Mouse (Mus musculus) hindbrain, embryonic 16.5 days (tissue): ENCODE results near the gene Dock2. TPM values are rescaled to one million over a fixed set of nuclear protein-coding genes. Genes with fewer than 3 reads are reported as not detected.

Experiments used
- ATAC-seq: fragments of 200-750 bp; cut with Nextera tagmentation; 2 replicates; pipeline ENCODE4 v1.8.0; 2017; ENCODE audit warnings: moderate TSS enrichment, moderate library complexity
- H3K27ac ChIP-seq: fragments of 300-500 bp; sonication (generic); 2 replicates; pipeline ENCODE4 v1.5.1; 2014; ENCODE audit warnings: low read depth, mild to moderate bottlenecking, control low read depth, low read length, moderate library complexity
- H3K27me3 ChIP-seq: fragments of 300-500 bp; sonication (generic); replicated peaks from 2 replicates; pipeline ENCODE4 v1.6.1; 2014; ENCODE audit warnings: low read length; ENCODE audit not compliant: control insufficient read depth, insufficient read depth
- H3K36me3 ChIP-seq: fragments of 300-500 bp; sonication (generic); 2 replicates; pipeline ENCODE4 v1.6.1; 2014; ENCODE audit warnings: mild to moderate bottlenecking, low read length, moderate library complexity, mixed read lengths; ENCODE audit not compliant: control insufficient read depth, insufficient read depth
- H3K4me1 ChIP-seq: fragments of 300-500 bp; sonication (generic); 2 replicates; pipeline ENCODE4 v1.6.1; 2014; ENCODE audit warnings: low read depth, low read length; ENCODE audit not compliant: control insufficient read depth, insufficient read depth
- H3K4me2 ChIP-seq: fragments of 300-500 bp; sonication (generic); 2 replicates; pipeline ENCODE4 v1.6.1; 2014; ENCODE audit warnings: mild to moderate bottlenecking, low read length, control low read depth, moderate library complexity
- H3K4me3 ChIP-seq: fragments of 300-500 bp; sonication (generic); 2 replicates; pipeline ENCODE4 v1.5.1; 2014; ENCODE audit warnings: mild to moderate bottlenecking, low read length, control low read depth, moderate library complexity
- H3K9ac ChIP-seq: fragments of 300-500 bp; sonication (generic); 2 replicates; pipeline ENCODE4 v1.6.1; 2014; ENCODE audit warnings: low read depth, mild to moderate bottlenecking, control low read depth, low read length, moderate library complexity
- H3K9me3 ChIP-seq: fragments of 300-500 bp; sonication (generic); 2 replicates; pipeline ENCODE4 v1.6.1; 2014; ENCODE audit warnings: mild to moderate bottlenecking, low read length, moderate library complexity; ENCODE audit not compliant: control insufficient read depth
- WGBS: fragments of 180-500 bp; shearing (Covaris S2); extraction: QIAGEN DNeasy Blood & Tissue Kit; methylation state at CpG from one replicate; pipeline ENCODE4 v1.1.7; 2014; 5-methylcytosine and 5-hydroxymethylcytosine counted together
- polyA plus RNA-seq: library from polyadenylated mRNA; unstranded; fragments of >200 nt; fragmentation: Nextera tagmentation; extraction: Ambion mirVana; gene quantifications from 2 replicates; pipeline ENCODE4 v1.2.1, GENCODE M21; 2015

Gene Dock2
- polyA plus RNA-seq, 1 experiment from 2014 or later = 0.55 TPM

DNA sequence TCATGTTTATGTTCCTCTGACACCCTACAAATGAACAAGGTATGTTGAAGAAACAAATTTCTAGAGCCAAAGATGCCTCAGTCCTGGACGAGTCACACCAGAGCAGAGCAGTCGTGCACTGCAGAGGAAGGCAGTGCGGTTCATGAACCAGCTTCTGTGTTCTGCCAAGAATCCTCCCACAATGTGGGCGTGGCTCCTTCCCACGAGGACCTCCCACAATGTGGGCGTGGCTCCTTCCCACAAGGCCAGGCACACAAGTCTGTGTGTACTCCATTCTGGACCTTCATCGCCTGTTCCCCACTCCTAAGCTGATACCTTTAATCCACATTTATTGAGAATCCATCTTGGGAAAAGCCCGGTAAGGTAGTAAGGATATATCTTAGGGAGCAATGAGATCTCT lies 8.2 kb upstream of the Dock2 start:
- no peak for ATAC-seq
- no peak overlapping the region for H3K4me2 ChIP-seq
- H3K27ac ChIP-seq = no peak overlapping the region
- H3K9ac ChIP-seq = no peak overlapping the region
- no peaks in the 10 kb centered on the region for H3K36me3 ChIP-seq
- no peak overlapping the region for H3K4me3 ChIP-seq
- H3K9me3 ChIP-seq = no peaks in the 10 kb centered on the region
- WGBS = 72% methylated on average over 8 of the region's 8 CpGs
- H3K27me3 ChIP-seq = no peaks in the 10 kb centered on the region
- H3K4me1 ChIP-seq = no peaks in the 10 kb centered on the region

DNA sequence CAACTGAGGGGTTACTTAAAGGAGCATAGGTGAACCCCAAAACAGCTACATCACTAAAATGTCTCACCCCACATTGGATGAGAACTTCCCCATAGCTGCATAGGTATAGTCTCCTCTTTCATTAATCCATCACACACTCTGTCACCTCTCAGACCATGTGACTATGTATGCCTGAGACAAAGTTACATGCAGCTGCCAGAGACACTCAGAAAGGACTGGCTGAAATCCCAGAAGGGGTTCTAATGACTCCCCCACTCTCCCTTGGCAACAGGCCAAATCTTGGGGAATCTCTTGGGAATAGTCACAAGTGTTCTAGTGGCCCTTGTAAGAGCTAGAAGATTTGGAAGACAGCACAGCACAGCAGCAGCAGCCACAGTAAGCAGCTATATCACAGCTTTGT lies 1.2 kb upstream of the Dock2 start:
- no peaks in the 10 kb centered on the region for H3K27me3 ChIP-seq
- ATAC-seq = no peak
- no peak overlapping the region for H3K4me3 ChIP-seq
- no peaks in the 10 kb centered on the region for H3K4me1 ChIP-seq
- H3K4me2 ChIP-seq = no peak overlapping the region
- H3K9ac ChIP-seq = no peak overlapping the region
- no peak overlapping the region for H3K27ac ChIP-seq
- no peaks in the 10 kb centered on the region for H3K36me3 ChIP-seq
- no peaks in the 10 kb centered on the region for H3K9me3 ChIP-seq

GRCm38 (mm10) chr11:34782516-34783430 lies 919 bp downstream of the Dock2 start:
- no peak overlapping the region for H3K27ac ChIP-seq
- ATAC-seq = no peak
- WGBS = 79% methylated on average over 8 of the region's 8 CpGs

GRCm38 (mm10) chr11:34780786-34781185 lies 2.9 kb downstream of the Dock2 start:
- Histone ChIP-seq H3K4me1 (no peaks in the 10 kb centered on the region), H3K9me3 (no peaks in the 10 kb centered on the region), H3K4me3 (no peak overlapping the region), H3K4me2 (no peak overlapping the region), H3K27me3 (no peaks in the 10 kb centered on the region), H3K9ac (no peak overlapping the region), H3K27ac (no peak overlapping the region), H3K36me3 (no peaks in the 10 kb centered on the region)
- no peak for ATAC-seq
- 83% methylated on average over 2 of the region's 2 CpGs for WGBS

More at GRCm38 (mm10) chr11:34782516-34783430, 919 bp downstream of the Dock2 start:
- no peaks in the 10 kb centered on the region for H3K27me3 ChIP-seq
- no peaks in the 10 kb centered on the region for H3K4me1 ChIP-seq
- H3K9ac ChIP-seq = no peak overlapping the region
- H3K4me2 ChIP-seq = no peak overlapping the region
- H3K36me3 ChIP-seq = no peaks in the 10 kb centered on the region
- H3K4me3 ChIP-seq = no peak overlapping the region
- no peaks in the 10 kb centered on the region for H3K9me3 ChIP-seq

- H3K9ac ChIP-seq = no peak overlapping the region
- H3K27me3 ChIP-seq = no peaks in the 10 kb centered on the region
- no peaks in the 10 kb centered on the region for H3K9me3 ChIP-seq
- H3K4me2 ChIP-seq = no peak overlapping the region
- no peaks in the 10 kb centered on the region for H3K36me3 ChIP-seq
- no peak overlapping the region for H3K27ac ChIP-seq
- H3K4me3 ChIP-seq = no peak overlapping the region
- 92% methylated on average over 4 of the region's 4 CpGs for WGBS
- ATAC-seq = no peak
- no peaks in the 10 kb centered on the region for H3K4me1 ChIP-seq
Measured at GRCm38 (mm10) chr11:34779966-34780365, 3.7 kb downstream of the Dock2 start.

- no peak overlapping the region for H3K4me3 ChIP-seq
- 84% methylated on average over 3 of the region's 3 CpGs for WGBS
- no peak overlapping the region for H3K4me2 ChIP-seq
- no peak for ATAC-seq
- no peak overlapping the region for H3K9ac ChIP-seq
- no peaks in the 10 kb centered on the region for H3K9me3 ChIP-seq
- no peak overlapping the region for H3K27ac ChIP-seq
- no peaks in the 10 kb centered on the region for H3K27me3 ChIP-seq
- no peaks in the 10 kb centered on the region for H3K36me3 ChIP-seq
- H3K4me1 ChIP-seq = no peaks in the 10 kb centered on the region
Measured at GRCm38 (mm10) chr11:34778351-34778750, 5.3 kb downstream of the Dock2 start.

DNA sequence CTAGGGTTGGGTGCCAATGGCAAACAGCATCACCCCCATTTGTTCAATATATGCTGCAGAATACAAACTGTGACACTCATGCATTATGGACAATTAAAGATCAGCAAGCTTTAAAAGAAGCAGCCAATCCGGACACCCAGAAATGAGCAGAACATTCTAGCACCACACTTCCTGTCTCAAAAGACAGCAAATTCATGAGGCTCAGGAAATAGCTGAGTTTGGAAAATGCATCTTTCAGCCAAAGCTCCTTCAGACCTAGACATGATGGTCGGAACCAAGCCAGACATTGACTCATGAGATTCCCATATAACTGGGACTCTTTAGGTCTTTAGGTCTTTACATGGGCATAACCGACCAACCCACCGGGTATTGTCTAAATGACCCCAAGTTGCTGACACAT lies 6.2 kb downstream of the Dock2 start:
- no peaks in the 10 kb centered on the region for H3K9me3 ChIP-seq
- no peaks in the 10 kb centered on the region for H3K4me1 ChIP-seq
- H3K4me2 ChIP-seq = no peak overlapping the region
- no peak for ATAC-seq
- WGBS = 81% methylated on average over 4 of the region's 4 CpGs
- no peak overlapping the region for H3K27ac ChIP-seq
- no peak overlapping the region for H3K4me3 ChIP-seq
- no peak overlapping the region for H3K9ac ChIP-seq
- no peaks in the 10 kb centered on the region for H3K36me3 ChIP-seq
- H3K27me3 ChIP-seq = no peaks in the 10 kb centered on the region

DNA sequence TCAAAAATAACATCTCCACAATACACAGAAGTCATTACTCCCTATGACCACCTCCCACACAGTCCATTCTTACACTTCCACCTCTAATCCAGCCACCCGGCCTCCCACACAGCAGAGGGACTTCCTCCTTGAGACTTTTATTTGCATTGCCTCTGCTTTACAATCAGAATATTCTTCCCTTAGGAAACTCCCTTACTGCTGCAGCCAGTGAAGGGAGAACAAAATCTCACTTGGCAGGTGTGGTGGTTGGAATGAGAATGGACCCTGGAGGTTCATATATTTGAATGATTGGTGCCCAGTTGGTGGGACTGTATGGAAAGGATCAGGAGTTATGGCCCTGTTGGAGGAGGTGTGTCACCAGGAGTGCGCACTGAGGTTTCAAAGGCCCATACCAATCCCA lies 7.6 kb downstream of the Dock2 start:
- Histone ChIP-seq H3K4me1 (no peaks in the 10 kb centered on the region), H3K9me3 (no peaks in the 10 kb centered on the region), H3K4me3 (no peak overlapping the region), H3K27ac (no peak overlapping the region), H3K9ac (no peak overlapping the region), H3K36me3 (no peaks in the 10 kb centered on the region), H3K27me3 (no peaks in the 10 kb centered on the region), H3K4me2 (no peak overlapping the region)
- WGBS = 84% methylated on average over 2 of the region's 2 CpGs
- ATAC-seq = no peak

DNA sequence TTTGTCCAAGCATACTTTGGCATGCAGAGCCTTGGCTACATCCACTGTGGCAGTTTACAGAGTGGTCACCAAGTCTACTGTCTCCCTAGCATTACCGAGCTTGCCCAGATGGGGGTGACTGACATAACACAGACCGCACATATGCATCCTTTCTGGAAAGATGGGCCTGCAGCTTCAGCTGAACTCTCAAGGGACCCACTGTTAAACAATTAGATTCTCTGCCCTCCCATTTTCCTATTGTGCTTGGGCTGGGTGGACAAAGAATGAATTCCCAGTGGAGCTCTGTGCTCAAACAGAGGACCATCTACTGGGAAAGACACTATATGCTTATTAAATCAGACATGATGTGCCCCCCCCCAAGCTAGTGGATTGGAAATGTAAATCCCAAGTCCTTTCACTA lies 9.1 kb downstream of the Dock2 start:
- ATAC-seq = no peak
- Histone ChIP-seq H3K4me1 (no peaks in the 10 kb centered on the region), H3K4me3 (no peak overlapping the region), H3K9me3 (no peaks in the 10 kb centered on the region), H3K36me3 (no peaks in the 10 kb centered on the region), H3K9ac (no peak overlapping the region), H3K27ac (no peak overlapping the region), H3K27me3 (no peaks in the 10 kb centered on the region), H3K4me2 (no peak overlapping the region)
- WGBS = 56% methylated on average over 2 of the region's 2 CpGs
